Mouse (Mus musculus) urinary bladder, postnatal 14 days (tissue): ENCODE data around the gene Gnaq.

Experiments used
- DNase-seq: peaks from one replicate; pipeline ENCODE4 v3.0.0; 2021; ENCODE audit warnings: low spot score

Gnaq gene

GRCm38 (mm10) chr19:16198162-16198561, 65.5 kb downstream of the Gnaq start:
- no peak for DNase-seq

- no peak for DNase-seq
Measured at GRCm38 (mm10) chr19:16201356-16201755, 68.7 kb downstream of the Gnaq start.

- peak; percentile 54 for DNase-seq
Measured at GRCm38 (mm10) chr19:16204776-16205680, 72.4 kb downstream of the Gnaq start.

- no peak for DNase-seq
Measured at GRCm38 (mm10) chr19:16209616-16210015, 77.0 kb downstream of the Gnaq start.

- peak; percentile 79 for DNase-seq
Measured at GRCm38 (mm10) chr19:16214946-16215345, 82.3 kb downstream of the Gnaq start.

- no peak for DNase-seq
Measured at GRCm38 (mm10) chr19:16215430-16216016, 82.9 kb downstream of the Gnaq start.

- no peak for DNase-seq
Measured at GRCm38 (mm10) chr19:16219978-16220377, 87.3 kb downstream of the Gnaq start.

- no peak for DNase-seq
Measured at GRCm38 (mm10) chr19:16222526-16222925, 89.9 kb downstream of the Gnaq start.

GRCm38 (mm10) chr19:16223126-16223525, 90.5 kb downstream of the Gnaq start:
- no peak for DNase-seq

- DNase-seq, result no peak
Measured at GRCm38 (mm10) chr19:16224831-16225230, 92.2 kb downstream of the Gnaq start.

GRCm38 (mm10) chr19:16231584-16231983, 99.0 kb downstream of the Gnaq start:
- no peak for DNase-seq

- DNase-seq, result no peak
Measured at GRCm38 (mm10) chr19:16235594-16235993, 103.0 kb downstream of the Gnaq start.

GRCm38 (mm10) chr19:16237034-16237433, 104.4 kb downstream of the Gnaq start:
- no peak for DNase-seq

GRCm38 (mm10) chr19:16238072-16238471, 105.4 kb downstream of the Gnaq start:
- DNase-seq, result no peak

GRCm38 (mm10) chr19:16238512-16238911, 105.9 kb downstream of the Gnaq start:
- DNase-seq, result no peak

GRCm38 (mm10) chr19:16242708-16243107, 110.1 kb downstream of the Gnaq start:
- DNase-seq, result no peak

GRCm38 (mm10) chr19:16249025-16249424, 116.4 kb downstream of the Gnaq start:
- DNase-seq, result no peak

GRCm38 (mm10) chr19:16250921-16251320, 118.3 kb downstream of the Gnaq start:
- DNase-seq, result no peak

GRCm38 (mm10) chr19:16251819-16252218, 119.2 kb downstream of the Gnaq start:
- DNase-seq, result no peak

- DNase-seq, result no peak
Measured at GRCm38 (mm10) chr19:16252696-16253095, 120.1 kb downstream of the Gnaq start.

- DNase-seq, result no peak
Measured at GRCm38 (mm10) chr19:16254881-16255280, 122.2 kb downstream of the Gnaq start.

GRCm38 (mm10) chr19:16255294-16255693, 122.7 kb downstream of the Gnaq start:
- no peak for DNase-seq

GRCm38 (mm10) chr19:16258766-16259355, 126.2 kb downstream of the Gnaq start:
- no peak for DNase-seq
